Comparison of ENCODE assay signal across 9 mouse cellular contexts in genomic region chr19:24885504-24885903, GRCm38 (mm10). TPM values are rescaled to one million over a fixed set of nuclear protein-coding genes. Genes with fewer than 3 reads are reported as not detected.
DNase-seq lines count a peak whose midpoint lies in the region; ATAC-seq and TF ChIP-seq lines count a peak whose summit lies in the region.
"Had no signal": no experiment of that assay in that cellular context is flagged by ENCODE, and none has a peak within 500 bp of the region (broad histone marks: within the 10 kb centered on the region; RNA-seq: fewer than 3 reads in every experiment).

No protein-coding gene starts in this region.

- no peaks in the 10 kb centered on the region for H3K36me3 ChIP-seq in G1E (replicated peaks)
- H3K36me3 ChIP-seq in heart, adult 2 months (ENCODE audit: control insufficient read depth, insufficient read depth, low read length) = no peaks in the 10 kb centered on the region
- H3K36me3 ChIP-seq: limb, embryonic 12.5 days had no signal

- TF ChIP-seq POLR2A in heart, adult 2 months (IDR thresholded peaks at IDR 0.05; ENCODE audit: insufficient read depth, low read depth, low read length) = no peak

- H3K4me3 ChIP-seq in G1E (ENCODE audit: low read depth, low read length) = no peak overlapping the region
- no peak overlapping the region for H3K4me3 ChIP-seq in heart, adult 2 months
- H3K4me3 ChIP-seq: limb, embryonic 12.5 days had no signal

- H3K9me3 ChIP-seq in G1E (replicated peaks) = no peaks in the 10 kb centered on the region
- H3K9me3 ChIP-seq: limb, embryonic 12.5 days had no signal

- 0 out of 2 replicates have a peak, but pooled peaks cover 3% of the 10 kb centered on the region for H3K27me3 ChIP-seq in G1E (ENCODE audit: insufficient read depth, low read length)
- no peaks in the 10 kb centered on the region for H3K27me3 ChIP-seq in heart, adult 2 months (ENCODE audit: control insufficient read depth, insufficient read depth, low read length)

- ATAC-seq in cerebellum, adult (ENCODE audit: insufficient number of reproducible peaks, low FRiP score, low TSS enrichment) = peak; percentile 68
- ATAC-seq in G1E (ENCODE audit: extremely low read depth, insufficient number of reproducible peaks, low FRiP score, poor library complexity, severe bottlenecking) = no peak

- TF ChIP-seq CTCF in G1E (IDR thresholded peaks at IDR 0.05; ENCODE audit: low read depth, low read length) = peak; percentile 60
- peak; percentile 91 for TF ChIP-seq CTCF in heart, adult 2 months (IDR thresholded peaks at IDR 0.05)

- no peak overlapping the region for H3K27ac ChIP-seq in heart, adult 2 months
- H3K27ac ChIP-seq: limb, embryonic 12.5 days had no signal

- H3K9ac ChIP-seq in heart, adult 2 months (ENCODE audit: low read depth, low read length) = no peak overlapping the region
- H3K9ac ChIP-seq: limb, embryonic 12.5 days had no signal

- no peaks in the 10 kb centered on the region for H3K79me2 ChIP-seq in heart, adult 2 months (replicated peaks; ENCODE audit: control insufficient read depth, insufficient read depth, low read length)

- 0 out of 2 replicates have a peak, but pooled peaks have one; percentile 28 for TF ChIP-seq EP300 in heart, adult 2 months (IDR thresholded peaks at IDR 0.05; ENCODE audit: insufficient read depth, low read depth, low read length)

- H3K4me1 ChIP-seq in G1E (ENCODE audit: insufficient read depth, low read depth, low read length) = no peaks in the 10 kb centered on the region
- no peaks in the 10 kb centered on the region for H3K4me1 ChIP-seq in heart, adult 2 months (ENCODE audit: control insufficient read depth, insufficient read depth, low read length)
- H3K4me1 ChIP-seq: limb, embryonic 12.5 days had no signal

- DNase-seq in cerebellum, adult 11-12 months = no peak
- peak; percentile 25 for DNase-seq in G1E (ENCODE audit: low spot score)
- peak; percentile 31 to 58 for DNase-seq in cerebellum, postnatal 36 days
- DNase-seq in heart, adult 2 months = peak; percentile 21 to 41
- peak; percentile 66 for DNase-seq in kidney, postnatal 10 days
- peak; percentile 56 for DNase-seq in lung, postnatal 25 days (ENCODE audit: low spot score)
- peak; percentile 13 for DNase-seq in right cerebral cortex, postnatal 14 days

- 10% methylated on average over 5 of the region's 5 CpGs for WGBS in heart, adult 2 months

- intact Hi-C loops in heart, adult 2 months (cut with DNase I) = loop anchor here (5.0 kb wide), 1 partner anchor 263 kb away; no protein-coding TSS in a partner anchor

RNA-seq across cellular contexts. Expression of gene Gm10053, which starts 10.0 kb away (rescaled TPM):
- 67.5 and 91.0 TPM in 2 replicates for total RNA-seq in G1E (2014; fragmentation: Nextera tagmentation)
- 118 and 156 TPM in 2 replicates for total RNA-seq in G1E (2017)
- 0.11 TPM in 1 of 2 replicates, not detected in the other for polyA plus RNA-seq in G1E (2012)
- 100 to 1,000 TPM; 930 to 977 TPM for total RNA-seq in heart, adult 2 months (2021)
- polyA plus RNA-seq in heart, adult 2 months (2012; rRNA removed) = 215 and 395 TPM in 2 replicates

RNA-seq across cellular contexts. Expression of gene Foxd4, which starts 15.5 kb away (rescaled TPM):
- total RNA-seq in G1E (2014; fragmentation: Nextera tagmentation) (not detected in 2 replicates), G1E (2017) (not detected in 2 replicates)
- 0.03 TPM in 1 of 2 replicates, not detected in the other for polyA plus RNA-seq in G1E (2012)
- not detected for total RNA-seq in heart, adult 2 months (2021)
- not detected in 2 replicates for polyA plus RNA-seq in heart, adult 2 months (2012; rRNA removed)
- polyA plus RNA-seq: limb, embryonic 12.5 days had no signal

RNA-seq across cellular contexts. Expression of gene Pgm5, which starts 23.8 kb away (rescaled TPM):
- not detected in 2 replicates for total RNA-seq in G1E (2014; fragmentation: Nextera tagmentation)
- 0.16 and 0.29 TPM in 2 replicates for total RNA-seq in G1E (2017)
- polyA plus RNA-seq in G1E (2012) = not detected in 2 replicates
- total RNA-seq in heart, adult 2 months (2021) = 100 to 1,000 TPM in 1 of 2 experiments, 10 to 100 TPM in 1; 93.8 to 103 TPM
- polyA plus RNA-seq in heart, adult 2 months (2012; rRNA removed) = 48.6 and 95.9 TPM in 2 replicates

Comparison
In these comparisons a context has a peak if more than half of its experiments do, and no peak if none do; other contexts are left out.
1. RNA of gene Gm10053, which starts 10.0 kb away (total RNA-seq): 930 to 977 TPM in heart, adult 2 months; 67.5 to 156 TPM in G1E; every median in the first group is over 4 times any median in the second.
2. RNA of gene Pgm5, which starts 23.8 kb away (total RNA-seq): 93.8 to 103 TPM in heart, adult 2 months; 0.16 to 0.29 TPM in G1E; every median in the first group is over 10 times any median in the second.